Mouse (Mus musculus): ENCODE data around the gene Ifi27. TPM values are rescaled to one million over a fixed set of nuclear protein-coding genes. Genes with fewer than 3 reads are reported as not detected.
"Not testable (repeated sequence)": the region's sequence is repeated elsewhere in the genome, so short reads cannot be mapped to it uniquely, and the experiment has no call there.

Ifi27 gene
- polyA plus RNA-seq, 1 experiment = 380 TPM

GRCm38 (mm10) chr12:103445060-103445459 lies 11.0 kb downstream of the Ifi27 start:
- TF ChIP-seq POLR2A (IDR thresholded peaks at IDR 0.05; ENCODE audit: borderline replicate concordance, extremely low read depth, low read depth, low read length) = no peak
- TF ChIP-seq CTCF (IDR thresholded peaks at IDR 0.05; ENCODE audit: insufficient read depth, low read length) = no peak
- Histone ChIP-seq H3K4me1 (ENCODE audit: control insufficient read depth, insufficient read depth, low read length) (no peaks in the 10 kb centered on the region), H3K4me3 (replicated peaks; ENCODE audit: extremely low read depth, low read depth, low read length) (no peak overlapping the region)
- no peak for DNase-seq
- 83% methylated on average over 3 of the region's 3 CpGs for WGBS

DNA sequence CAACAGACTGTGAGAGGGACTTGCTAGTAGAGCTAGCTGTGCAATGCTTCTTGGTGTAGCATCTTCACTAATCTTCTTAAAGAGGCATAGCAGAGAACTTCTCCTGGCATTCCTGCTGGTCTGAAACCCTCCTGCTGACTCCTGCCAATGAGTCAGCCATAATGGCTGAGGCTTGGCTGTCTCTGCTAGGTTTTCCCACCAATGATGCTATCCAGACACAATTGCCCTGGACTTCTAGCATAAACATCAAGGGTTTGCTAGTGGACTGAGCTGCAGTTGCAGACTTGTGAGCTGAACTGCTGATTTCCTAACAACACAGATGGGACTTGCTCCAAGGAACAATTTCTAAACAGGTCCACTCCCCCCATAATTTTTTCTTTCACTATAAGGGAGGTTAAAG lies 19.4 kb downstream of the Ifi27 start:
- Histone ChIP-seq H3K4me1 (ENCODE audit: control insufficient read depth, insufficient read depth, low read length) (no peaks in the 10 kb centered on the region), H3K4me3 (replicated peaks; ENCODE audit: extremely low read depth, low read depth, low read length) (no peak overlapping the region)
- no peak for DNase-seq
- TF ChIP-seq POLR2A (IDR thresholded peaks at IDR 0.05; ENCODE audit: borderline replicate concordance, extremely low read depth, low read depth, low read length) = no peak
- no peak for TF ChIP-seq CTCF (IDR thresholded peaks at IDR 0.05; ENCODE audit: insufficient read depth, low read length)

- no CpG with 5 or more reads among the region's 1 CpGs for WGBS
- H3K4me3 ChIP-seq (replicated peaks; ENCODE audit: extremely low read depth, low read depth, low read length); DNase-seq: not testable (repeated sequence)
Observed at GRCm38 (mm10) chr12:103456727-103457126, 22.7 kb downstream of the Ifi27 start.

GRCm38 (mm10) chr12:103457140-103457539 lies 23.1 kb downstream of the Ifi27 start, which contains the start of gene Ifi27l2b:
TSS of gene Ifi27l2b (minus strand) at chr12:103457223.
- DNase-seq = no peak
- Histone ChIP-seq H3K4me1 (ENCODE audit: control insufficient read depth, insufficient read depth, low read length) (no peaks in the 10 kb centered on the region), H3K4me3 (replicated peaks; ENCODE audit: extremely low read depth, low read depth, low read length) (no peak within 1 kb of the TSS)
- TF ChIP-seq POLR2A (IDR thresholded peaks at IDR 0.05; ENCODE audit: borderline replicate concordance, extremely low read depth, low read depth, low read length) = no peak
- TF ChIP-seq CTCF (IDR thresholded peaks at IDR 0.05; ENCODE audit: insufficient read depth, low read length) = no peak
- 51% methylated on average over 3 of the region's 3 CpGs for WGBS

More at GRCm38 (mm10) chr12:103456727-103457126, 22.7 kb downstream of the Ifi27 start:
- not testable (repeated sequence) for H3K4me1 ChIP-seq (ENCODE audit: control insufficient read depth, insufficient read depth, low read length)

GRCm38 (mm10) chr12:103474481-103474880 lies 40.5 kb downstream of the Ifi27 start:
- DNase-seq = no peak
- 20% methylated on average over 2 of the region's 2 CpGs for WGBS
- H3K4me3 ChIP-seq (replicated peaks; ENCODE audit: extremely low read depth, low read depth, low read length) = no peak overlapping the region
- no peak for TF ChIP-seq POLR2A (IDR thresholded peaks at IDR 0.05; ENCODE audit: borderline replicate concordance, extremely low read depth, low read depth, low read length)
- TF ChIP-seq CTCF (IDR thresholded peaks at IDR 0.05; ENCODE audit: insufficient read depth, low read length) = no peak
- H3K4me1 ChIP-seq (ENCODE audit: control insufficient read depth, insufficient read depth, low read length) = no peaks in the 10 kb centered on the region

GRCm38 (mm10) chr12:103476779-103477389 lies 42.9 kb downstream of the Ifi27 start:
- Histone ChIP-seq H3K4me1 (ENCODE audit: control insufficient read depth, insufficient read depth, low read length) (no peaks in the 10 kb centered on the region), H3K4me3 (replicated peaks; ENCODE audit: extremely low read depth, low read depth, low read length) (no peak overlapping the region)
- no peak for DNase-seq
- 74% methylated on average over 1 of the region's 1 CpGs for WGBS
- no peak for TF ChIP-seq CTCF (IDR thresholded peaks at IDR 0.05; ENCODE audit: insufficient read depth, low read length)
- no peak for TF ChIP-seq POLR2A (IDR thresholded peaks at IDR 0.05; ENCODE audit: borderline replicate concordance, extremely low read depth, low read depth, low read length)

DNA sequence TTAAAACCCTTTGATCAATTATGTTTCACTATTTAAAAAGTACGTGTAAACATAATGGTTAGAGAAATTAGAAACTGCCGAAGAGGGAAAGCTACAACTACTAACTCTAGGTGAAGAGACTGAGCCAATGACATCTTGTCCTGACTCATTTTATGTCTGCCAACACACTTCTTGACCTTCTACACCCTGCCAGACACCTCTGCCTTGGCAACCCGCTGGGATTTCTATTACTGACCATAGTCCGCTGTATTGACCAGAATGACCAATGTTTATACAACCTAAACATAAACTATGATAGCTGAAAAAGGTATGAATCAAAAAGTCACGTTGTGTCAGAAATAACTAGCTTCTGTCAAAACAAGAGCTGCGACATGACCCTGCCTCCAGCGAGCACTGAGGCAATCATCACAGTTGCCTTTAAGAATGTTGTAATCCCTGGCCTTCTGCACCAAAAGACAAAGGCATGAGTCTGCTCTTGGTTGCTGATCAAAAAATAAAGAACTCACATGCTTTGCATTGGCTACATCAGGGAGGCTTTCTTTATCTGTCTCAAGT lies 43.5 kb downstream of the Ifi27 start:
- TF ChIP-seq POLR2A (IDR thresholded peaks at IDR 0.05; ENCODE audit: borderline replicate concordance, extremely low read depth, low read depth, low read length) (no peak), CTCF (IDR thresholded peaks at IDR 0.05; ENCODE audit: insufficient read depth, low read length) (no peak)
- Histone ChIP-seq H3K4me3 (replicated peaks; ENCODE audit: extremely low read depth, low read depth, low read length) (no peak overlapping the region), H3K4me1 (ENCODE audit: control insufficient read depth, insufficient read depth, low read length) (no peaks in the 10 kb centered on the region)
- WGBS = 44% methylated on average over 7 of the region's 7 CpGs
- DNase-seq = no peak

GRCm38 (mm10) chr12:103481671-103482070 lies 47.7 kb downstream of the Ifi27 start:
- Histone ChIP-seq H3K4me1 (ENCODE audit: control insufficient read depth, insufficient read depth, low read length) (no peaks in the 10 kb centered on the region), H3K4me3 (replicated peaks; ENCODE audit: extremely low read depth, low read depth, low read length) (no peak overlapping the region)
- WGBS = 57% methylated on average over 5 of the region's 5 CpGs
- DNase-seq = no peak
- no peak for TF ChIP-seq POLR2A (IDR thresholded peaks at IDR 0.05; ENCODE audit: borderline replicate concordance, extremely low read depth, low read depth, low read length)

DNA sequence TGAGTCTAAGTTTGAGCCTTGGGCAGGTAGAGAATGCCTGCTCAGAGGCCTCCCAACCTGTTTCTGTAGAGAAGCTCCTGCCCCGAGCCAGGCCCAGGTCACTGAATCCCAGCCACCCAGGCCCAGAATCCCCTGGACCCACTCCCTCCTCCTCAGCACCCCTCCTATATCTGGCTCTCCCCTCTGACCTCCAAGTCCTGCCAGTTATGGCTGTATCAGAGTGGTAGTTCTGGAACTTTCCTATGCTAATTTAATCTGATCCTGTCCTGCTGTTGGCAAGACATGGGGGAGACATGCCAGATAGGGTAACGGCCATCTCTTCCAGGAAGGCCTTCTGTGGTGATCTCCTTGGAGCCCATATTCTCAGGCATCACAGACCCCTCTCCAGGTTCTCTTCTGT lies 48.8 kb downstream of the Ifi27 start:
- WGBS = 72% methylated on average over 2 of the region's 2 CpGs
- Histone ChIP-seq H3K4me3 (replicated peaks; ENCODE audit: extremely low read depth, low read depth, low read length) (no peak overlapping the region), H3K4me1 (ENCODE audit: control insufficient read depth, insufficient read depth, low read length) (no peaks in the 10 kb centered on the region; the same call in 1 of the 2 replicates)
- no peak for TF ChIP-seq POLR2A (IDR thresholded peaks at IDR 0.05; ENCODE audit: borderline replicate concordance, extremely low read depth, low read depth, low read length)
- no peak for TF ChIP-seq CTCF (IDR thresholded peaks at IDR 0.05; ENCODE audit: insufficient read depth, low read length)
- DNase-seq = no peak

DNA sequence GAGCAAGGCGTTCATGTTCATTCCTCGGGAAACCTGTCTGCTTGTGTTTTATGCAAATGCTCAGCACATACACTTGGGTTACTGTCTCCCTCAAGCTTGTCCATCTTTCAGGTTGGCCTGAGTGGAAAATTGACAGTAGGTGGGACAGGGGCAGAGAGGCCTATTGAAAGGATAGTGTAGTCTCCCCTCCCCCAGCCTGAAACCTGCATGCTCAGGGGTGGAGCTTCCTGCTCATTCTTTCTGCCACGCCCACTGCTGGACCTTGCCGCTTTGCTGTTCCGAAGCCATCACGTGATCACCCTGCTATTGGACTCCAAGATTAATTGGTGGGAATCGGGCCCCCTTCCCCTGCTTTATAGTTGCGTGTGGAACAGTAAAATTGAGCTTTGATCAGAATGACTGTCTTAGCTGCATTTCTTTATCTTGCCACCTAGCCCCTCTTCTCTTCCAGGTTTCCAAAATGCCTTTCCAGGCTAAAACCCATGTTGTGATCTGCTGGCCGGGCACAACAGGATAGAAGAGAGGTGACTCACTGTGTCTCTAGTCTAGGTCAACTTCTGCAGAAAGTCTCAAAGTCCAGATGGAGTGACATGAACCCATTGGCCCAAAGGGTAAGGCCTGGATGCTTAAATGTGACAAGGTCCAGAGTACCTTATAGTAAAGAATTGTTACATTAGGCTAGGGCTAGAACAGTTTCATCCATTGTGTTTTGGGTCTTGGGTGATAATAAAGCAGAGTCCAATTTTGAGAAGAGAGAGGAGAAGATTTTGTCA lies 50.4 kb downstream of the Ifi27 start:
- H3K4me1 ChIP-seq (ENCODE audit: control insufficient read depth, insufficient read depth, low read length) = not testable (repeated sequence)
- WGBS = 74% methylated on average over 9 of the region's 9 CpGs

More for the DNA sequence above, 50.4 kb downstream of the Ifi27 start:
- not testable (repeated sequence) for H3K4me3 ChIP-seq (replicated peaks; ENCODE audit: extremely low read depth, low read depth, low read length); DNase-seq

Data from lung, adult 2 months (tissue).